Mouse (Mus musculus) lung, embryonic 14.5 days (tissue): Measurements from ENCODE around the gene Ces4a. TPM values are rescaled to one million over a fixed set of nuclear protein-coding genes. Genes with fewer than 3 reads are reported as not detected.
A peak's percentile ranks its signal among the peaks of the same experiment; 100 is the strongest.

Source experiments
- ATAC-seq: fragments of 200-750 bp; cut with Nextera tagmentation; 2 replicates; pipeline ENCODE4 v1.8.0; 2017; ENCODE audit warnings: mild to moderate bottlenecking, moderate TSS enrichment, moderate library complexity; ENCODE audit not compliant: insufficient read depth
- DNase-seq: peaks from one replicate; pipeline ENCODE4 v3.0.0-alpha.2; 2015
- H3K27ac ChIP-seq: fragments of 300-500 bp; sonication (generic); 2 replicates; pipeline ENCODE4 v1.5.1; 2014; ENCODE audit warnings: low read depth, mild to moderate bottlenecking, moderate library complexity
- H3K27me3 ChIP-seq: fragments of 300-500 bp; sonication (generic); 2 replicates; pipeline ENCODE4 v1.6.1; 2014; ENCODE audit warnings: low read length, control low read depth; ENCODE audit not compliant: insufficient read depth
- H3K36me3 ChIP-seq: fragments of 300-500 bp; sonication (generic); 2 replicates; pipeline ENCODE4 v1.6.1; 2014; ENCODE audit warnings: control low read depth; ENCODE audit not compliant: insufficient read depth
- H3K4me1 ChIP-seq: fragments of 300-500 bp; sonication (generic); 2 replicates; pipeline ENCODE4 v1.6.1; 2014; ENCODE audit warnings: antibody characterized with exemption, control low read depth; ENCODE audit not compliant: insufficient read depth
- H3K4me2 ChIP-seq: fragments of 300-500 bp; sonication (generic); 2 replicates; pipeline ENCODE4 v1.6.1; 2014; ENCODE audit warnings: mild to moderate bottlenecking
- H3K4me3 ChIP-seq: fragments of 300-500 bp; sonication (generic); 2 replicates; pipeline ENCODE4 v1.5.1; 2014; ENCODE audit warnings: low read depth, low read length
- H3K9ac ChIP-seq: fragments of 300-500 bp; sonication (generic); 2 replicates; pipeline ENCODE4 v1.6.1; 2014
- H3K9me3 ChIP-seq: fragments of 300-500 bp; sonication (generic); 2 replicates; pipeline ENCODE4 v1.6.1; 2016; ENCODE audit warnings: low read depth, low read length, control low read depth
- CTCF ChIP-seq: IDR thresholded peaks from 2 replicates; pipeline ENCODE4 v1.5.1; 2016; ENCODE audit warnings: antibody characterized with exemption, low read depth
- WGBS: fragments of 180-500 bp; shearing (Covaris S2); extraction: QIAGEN DNeasy Blood & Tissue Kit; methylation state at CpG from one replicate; pipeline ENCODE4 v1.1.7; 2014; 5-methylcytosine and 5-hydroxymethylcytosine counted together
- polyA plus RNA-seq: library from polyadenylated mRNA; unstranded; fragments of >200 nt; fragmentation: Nextera tagmentation; extraction: Ambion mirVana; gene quantifications from 2 replicates; pipeline ENCODE4 v1.2.1, GENCODE M21; 2014

Gene Ces4a
- polyA plus RNA-seq, 1 experiment from 2014 or later: not detected

DNA sequence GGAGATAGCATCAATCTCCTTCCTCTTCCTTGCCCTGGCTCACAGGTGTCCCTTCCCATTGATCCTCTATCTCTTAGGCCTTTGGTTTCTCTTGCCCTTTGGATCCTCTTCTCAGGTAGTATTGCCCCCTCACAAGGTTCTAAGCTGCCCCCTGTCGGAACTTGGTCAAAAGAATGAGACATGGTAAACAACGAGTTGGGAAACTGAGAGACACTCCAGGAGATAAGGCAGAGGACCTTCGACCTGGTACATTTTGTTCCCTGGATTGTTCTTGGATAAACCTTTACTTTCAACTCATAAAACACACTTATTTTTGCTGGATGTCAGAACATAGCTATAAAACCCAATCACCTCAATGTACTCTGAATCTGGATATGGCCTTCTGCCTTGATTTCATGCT lies 27.4 kb upstream of the Ces4a start:
- no peak overlapping the region for H3K9ac ChIP-seq
- WGBS: 65% methylated on average over 3 of the region's 3 CpGs
- H3K36me3 ChIP-seq: no peaks in the 10 kb centered on the region
- H3K27ac ChIP-seq: no peak overlapping the region
- no peak overlapping the region for H3K4me2 ChIP-seq
- DNase-seq (no peak), ATAC-seq (no peak)
- H3K4me3 ChIP-seq: no peak overlapping the region
- H3K4me1 ChIP-seq: no peaks in the 10 kb centered on the region
- no peak for TF ChIP-seq CTCF
- no peaks in the 10 kb centered on the region for H3K9me3 ChIP-seq
- no peaks in the 10 kb centered on the region for H3K27me3 ChIP-seq

DNA sequence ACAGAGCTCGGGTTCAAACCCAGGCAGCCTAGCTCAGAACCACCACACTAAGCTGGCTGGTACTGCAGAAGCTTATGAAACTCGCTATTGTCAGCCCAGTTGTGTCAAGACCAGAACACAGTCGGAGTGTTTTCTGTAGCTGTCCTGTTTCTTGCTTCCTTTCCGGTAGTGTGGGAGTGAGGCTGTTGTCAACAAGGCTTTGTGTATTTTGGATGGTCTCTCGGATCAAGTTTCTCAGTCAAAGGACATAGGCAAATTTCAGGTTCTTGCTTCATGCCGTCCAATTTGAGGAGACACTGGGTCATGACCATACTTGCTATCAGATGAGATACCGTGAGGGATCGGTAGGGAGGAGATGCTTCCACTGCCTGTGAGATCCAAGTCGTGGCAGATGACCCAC lies 1.7 kb upstream of the Ces4a start:
- no peak for TF ChIP-seq CTCF
- H3K27ac ChIP-seq: no peak overlapping the region
- H3K4me2 ChIP-seq: no peak overlapping the region
- H3K27me3 ChIP-seq: no peaks in the 10 kb centered on the region
- no peaks in the 10 kb centered on the region for H3K36me3 ChIP-seq
- no peak for DNase-seq
- no peaks in the 10 kb centered on the region for H3K4me1 ChIP-seq
- ATAC-seq: no peak
- H3K9me3 ChIP-seq: no peaks in the 10 kb centered on the region
- H3K9ac ChIP-seq: no peak overlapping the region
- no peak overlapping the region for H3K4me3 ChIP-seq
- WGBS: 75% methylated on average over 9 of the region's 9 CpGs

DNA sequence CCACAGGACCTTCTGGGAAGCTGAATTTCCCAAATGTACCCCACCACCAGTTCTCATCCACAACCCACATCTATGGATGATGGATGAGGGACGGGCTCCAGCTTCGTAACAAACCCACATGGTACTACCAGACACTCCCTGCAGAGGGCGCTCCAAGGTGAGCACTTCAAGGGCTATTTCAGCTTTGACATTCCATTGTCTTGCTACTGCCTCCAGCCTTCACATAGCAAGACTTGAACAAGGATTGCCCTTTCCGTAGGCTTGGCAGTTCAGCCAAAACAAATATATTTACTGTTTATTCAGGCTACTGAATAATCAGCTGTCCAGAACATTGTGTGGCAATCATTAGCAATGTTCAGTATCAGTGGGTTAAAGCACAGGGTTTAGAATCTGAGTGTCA lies 6.8 kb downstream of the Ces4a start:
- H3K36me3 ChIP-seq: no peaks in the 10 kb centered on the region
- H3K4me3 ChIP-seq: no peak overlapping the region
- no peaks in the 10 kb centered on the region for H3K4me1 ChIP-seq
- peak; percentile 78 for TF ChIP-seq CTCF
- no peak overlapping the region for H3K4me2 ChIP-seq
- H3K27ac ChIP-seq: no peak overlapping the region
- 22% methylated on average over 4 of the region's 4 CpGs for WGBS
- no peak overlapping the region for H3K9ac ChIP-seq
- H3K9me3 ChIP-seq: no peaks in the 10 kb centered on the region
- DNase-seq (peak; percentile 76), ATAC-seq (no peak)
- no peaks in the 10 kb centered on the region for H3K27me3 ChIP-seq

DNA sequence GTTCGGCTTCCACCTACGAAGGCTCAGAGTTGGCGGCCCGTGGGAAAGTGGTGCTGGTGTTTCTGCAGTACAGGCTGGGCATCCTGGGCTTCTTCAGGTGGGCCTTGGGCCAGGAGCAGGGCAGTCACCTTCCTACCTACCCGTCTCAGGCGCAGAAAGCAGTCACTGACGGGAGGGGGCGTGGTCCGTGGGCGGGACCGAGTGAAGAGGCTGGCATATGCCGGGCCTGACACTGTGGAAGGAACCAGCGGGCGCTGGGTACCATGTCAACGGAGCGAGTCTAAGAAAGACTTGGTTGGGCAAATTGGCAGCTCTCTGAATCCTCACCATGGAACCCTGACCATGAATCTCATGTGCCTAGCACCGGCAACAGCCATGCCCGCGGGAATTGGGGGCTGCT lies 10.8 kb downstream of the Ces4a start:
- 25% methylated on average over 19 of the region's 19 CpGs for WGBS
- Histone ChIP-seq H3K4me2 (peak overlapping the region; percentile 33), H3K4me1 (no peaks in the 10 kb centered on the region), H3K27ac (no peak overlapping the region), H3K9ac (no peak overlapping the region), H3K9me3 (no peaks in the 10 kb centered on the region), H3K36me3 (no peaks in the 10 kb centered on the region), H3K4me3 (no peak overlapping the region), H3K27me3 (no peaks in the 10 kb centered on the region)
- ATAC-seq (no peak), DNase-seq (peak; percentile 15)
- no peak for TF ChIP-seq CTCF

DNA sequence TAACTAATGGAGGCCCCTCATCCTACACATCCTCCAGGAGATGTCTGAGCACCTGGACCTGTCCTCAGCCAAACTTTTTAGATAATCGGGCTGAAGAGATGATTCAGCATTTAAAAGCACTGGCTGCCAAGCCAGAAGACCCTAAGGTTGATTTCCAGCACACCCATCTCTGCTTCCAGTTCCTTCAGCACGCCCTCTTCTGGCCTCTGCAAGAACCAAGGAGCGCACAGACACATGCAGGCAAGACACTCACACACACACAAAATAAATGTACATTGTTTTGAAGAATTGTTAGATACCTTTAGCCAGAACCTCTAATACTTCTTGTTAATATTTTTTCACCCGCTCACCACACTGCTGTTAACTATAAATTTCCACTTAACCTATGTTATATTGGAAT lies 20.1 kb downstream of the Ces4a start:
- Histone ChIP-seq H3K4me1 (no peaks in the 10 kb centered on the region), H3K36me3 (no peaks in the 10 kb centered on the region), H3K27me3 (peaks cover 6% of the 10 kb centered on the region; the same call in 1 of the 2 replicates), H3K9ac (no peak overlapping the region), H3K4me2 (no peak overlapping the region), H3K9me3 (no peaks in the 10 kb centered on the region), H3K27ac (no peak overlapping the region), H3K4me3 (no peak overlapping the region)
- TF ChIP-seq CTCF: no peak
- DNase-seq (no peak), ATAC-seq (no peak)
- WGBS: 62% methylated on average over 4 of the region's 4 CpGs

DNA sequence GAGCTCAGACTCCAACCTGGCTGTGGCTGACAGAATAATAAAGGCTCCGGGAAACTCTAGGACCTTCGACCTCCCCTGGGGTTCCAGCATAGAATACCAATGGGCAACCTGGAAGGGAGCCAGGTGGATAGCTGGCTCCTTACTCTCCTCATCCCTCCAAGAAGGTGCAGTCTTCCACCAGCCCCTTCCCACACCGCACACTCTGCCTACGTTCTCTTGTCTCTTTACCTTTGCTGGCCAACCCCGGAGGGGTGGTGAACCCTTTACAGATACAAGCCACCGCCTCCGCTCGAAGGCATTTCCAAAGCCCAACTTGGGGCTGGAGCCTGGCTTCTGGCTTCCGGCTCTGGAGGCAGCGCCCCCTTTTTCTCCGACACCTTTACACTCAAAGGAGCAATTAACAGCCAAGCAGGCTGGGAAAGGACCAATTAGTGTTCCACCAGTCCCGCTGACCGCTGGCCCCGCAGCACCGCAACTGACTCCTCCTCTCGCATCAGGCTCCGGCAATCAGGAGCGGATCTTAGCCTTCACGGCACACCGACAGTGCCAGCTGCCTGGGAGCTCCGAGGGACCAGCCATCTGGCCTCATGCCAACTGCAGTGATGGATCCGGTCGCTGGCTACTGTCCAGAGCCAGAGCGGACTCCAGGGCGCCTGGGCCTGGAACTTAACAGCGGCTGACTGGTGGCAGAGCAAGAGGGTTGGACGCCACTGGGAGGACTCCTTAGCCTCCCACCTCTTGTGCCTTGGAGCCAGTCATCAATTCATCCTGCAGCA lies 21.2 kb downstream of the Ces4a start:
- TF ChIP-seq CTCF: 0 out of 2 replicates have a peak, but pooled peaks have one; percentile 1
- Histone ChIP-seq H3K9ac (peak overlapping the region; percentile 41), H3K4me2 (peak overlapping the region; percentile 67), H3K4me1 (no peaks in the 10 kb centered on the region), H3K4me3 (peak overlapping the region; percentile 27), H3K27me3 (peaks cover 6% of the 10 kb centered on the region; the same call in 1 of the 2 replicates), H3K27ac (no peak overlapping the region), H3K36me3 (no peaks in the 10 kb centered on the region), H3K9me3 (no peaks in the 10 kb centered on the region)
- WGBS: 2% methylated on average over 27 of the region's 27 CpGs
- DNase-seq (peak; percentile 90), ATAC-seq (peak; percentile 88)

DNA sequence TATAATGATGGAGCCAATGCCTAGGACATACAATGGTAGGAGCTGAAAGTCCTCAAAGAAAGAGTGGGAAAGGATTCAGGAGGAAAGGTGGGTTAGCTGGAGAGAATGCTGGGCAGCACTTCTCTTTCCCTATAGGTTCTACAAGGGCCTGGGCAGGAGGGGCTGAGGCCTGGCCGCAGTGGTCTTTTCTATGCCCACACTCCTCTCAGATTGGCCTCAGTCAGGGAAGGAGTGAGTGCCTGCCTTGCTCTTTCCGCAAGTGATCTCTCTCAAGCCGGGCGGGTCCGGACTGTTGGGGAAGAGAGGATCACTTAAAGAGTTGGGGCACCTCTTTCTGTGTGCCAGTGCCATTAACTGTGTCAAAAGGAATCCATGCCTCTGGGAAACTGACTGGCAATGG lies 22.7 kb downstream of the Ces4a start:
- no peak for DNase-seq
- WGBS: 91% methylated on average over 5 of the region's 5 CpGs
- Histone ChIP-seq H3K9ac (no peak overlapping the region), H3K4me2 (no peak overlapping the region), H3K27me3 (peaks cover 6% of the 10 kb centered on the region; the same call in 1 of the 2 replicates), H3K9me3 (no peaks in the 10 kb centered on the region), H3K27ac (no peak overlapping the region), H3K4me1 (no peaks in the 10 kb centered on the region), H3K36me3 (no peaks in the 10 kb centered on the region), H3K4me3 (no peak overlapping the region)
- TF ChIP-seq CTCF: no peak
- no peak for ATAC-seq
